Mouse (Mus musculus): ENCODE results near the gene Dnajc15. TPM values are rescaled to one million over a fixed set of nuclear protein-coding genes. Genes with fewer than 3 reads are reported as not detected.

Gene Dnajc15
- polyA plus RNA-seq (2014; fragmentation: Nextera tagmentation; extraction: Ambion mirVana) = 106 and 107 TPM in 2 replicates

- no peak within 1 kb of the TSS for H3K27ac ChIP-seq (ENCODE audit: low read depth, low read length)
- H3K36me3 ChIP-seq (ENCODE audit: control insufficient read depth, insufficient read depth, low read length) = no peaks in the 10 kb centered on the region
- WGBS = 3% methylated on average over 44 of the region's 44 CpGs
- H3K9ac ChIP-seq (ENCODE audit: low read length) = peak within 1 kb of the TSS; percentile 88
- no peaks in the 10 kb centered on the region for H3K4me1 ChIP-seq (replicated peaks; ENCODE audit: control insufficient read depth, insufficient read depth, low read length)
- peak within 1 kb of the TSS; percentile 82 for H3K4me3 ChIP-seq (ENCODE audit: low read depth, low read length)
- H3K9me3 ChIP-seq (ENCODE audit: control insufficient read depth, low read length) = no peaks in the 10 kb centered on the region
- peak; percentile 89 for DNase-seq (ENCODE audit: low spot score)
- H3K4me2 ChIP-seq (ENCODE audit: low read depth, low read length, severe bottlenecking) = peak within 1 kb of the TSS; percentile 78
- peak; percentile 89 for ATAC-seq (replicated peaks; ENCODE audit: low FRiP score)
- H3K27me3 ChIP-seq (ENCODE audit: control insufficient read depth, insufficient read depth, low read length) = no peaks in the 10 kb centered on the region
Measured at GRCm38 (mm10) chr14:77874304-77875241, at the start of gene Dnajc15. Gene Dnajc15 (minus strand): TSS chr14:77875125.

GRCm38 (mm10) chr14:77923076-77923865 is 48.3 kb upstream of the Dnajc15 start:
- no peak overlapping the region for H3K9ac ChIP-seq (ENCODE audit: low read length)
- H3K4me3 ChIP-seq (ENCODE audit: low read depth, low read length) = no peak overlapping the region
- WGBS = 92% methylated on average over 6 of the region's 6 CpGs
- no peaks in the 10 kb centered on the region for H3K36me3 ChIP-seq (ENCODE audit: control insufficient read depth, insufficient read depth, low read length)
- no peaks in the 10 kb centered on the region for H3K9me3 ChIP-seq (ENCODE audit: control insufficient read depth, low read length)
- H3K27ac ChIP-seq (ENCODE audit: low read depth, low read length) = no peak overlapping the region
- no peak overlapping the region for H3K4me2 ChIP-seq (ENCODE audit: low read depth, low read length, severe bottlenecking)
- no peaks in the 10 kb centered on the region for H3K27me3 ChIP-seq (ENCODE audit: control insufficient read depth, insufficient read depth, low read length)
- ATAC-seq (replicated peaks; ENCODE audit: low FRiP score) (no peak), DNase-seq (ENCODE audit: low spot score) (no peak)
- H3K4me1 ChIP-seq (replicated peaks; ENCODE audit: control insufficient read depth, insufficient read depth, low read length) = no peaks in the 10 kb centered on the region

GRCm38 (mm10) chr14:77921641-77922040 is 46.7 kb upstream of the Dnajc15 start:
- no peak overlapping the region for H3K4me2 ChIP-seq (ENCODE audit: low read depth, low read length, severe bottlenecking)
- no peak overlapping the region for H3K4me3 ChIP-seq (ENCODE audit: low read depth, low read length)
- H3K27ac ChIP-seq (ENCODE audit: low read depth, low read length) = no peak overlapping the region
- H3K4me1 ChIP-seq (replicated peaks; ENCODE audit: control insufficient read depth, insufficient read depth, low read length) = no peaks in the 10 kb centered on the region
- 89% methylated on average over 8 of the region's 8 CpGs for WGBS
- ATAC-seq (replicated peaks; ENCODE audit: low FRiP score) (no peak), DNase-seq (ENCODE audit: low spot score) (no peak)
- H3K36me3 ChIP-seq (ENCODE audit: control insufficient read depth, insufficient read depth, low read length) = no peaks in the 10 kb centered on the region
- no peaks in the 10 kb centered on the region for H3K9me3 ChIP-seq (ENCODE audit: control insufficient read depth, low read length)
- H3K9ac ChIP-seq (ENCODE audit: low read length) = no peak overlapping the region
- H3K27me3 ChIP-seq (ENCODE audit: control insufficient read depth, insufficient read depth, low read length) = no peaks in the 10 kb centered on the region

- H3K27ac ChIP-seq (ENCODE audit: low read depth, low read length) = no peak overlapping the region
- H3K36me3 ChIP-seq (ENCODE audit: control insufficient read depth, insufficient read depth, low read length) = no peaks in the 10 kb centered on the region
- no peaks in the 10 kb centered on the region for H3K4me1 ChIP-seq (replicated peaks; ENCODE audit: control insufficient read depth, insufficient read depth, low read length)
- H3K9ac ChIP-seq (ENCODE audit: low read length) = no peak overlapping the region
- WGBS = 20% methylated on average over 5 of the region's 5 CpGs
- H3K27me3 ChIP-seq (ENCODE audit: control insufficient read depth, insufficient read depth, low read length) = no peaks in the 10 kb centered on the region
- H3K4me2 ChIP-seq (ENCODE audit: low read depth, low read length, severe bottlenecking) = no peak overlapping the region
- no peak overlapping the region for H3K4me3 ChIP-seq (ENCODE audit: low read depth, low read length)
- ATAC-seq (replicated peaks; ENCODE audit: low FRiP score) = no peak
- no peak for DNase-seq (ENCODE audit: low spot score)
- no peaks in the 10 kb centered on the region; the same call in 1 of the 2 replicates for H3K9me3 ChIP-seq (ENCODE audit: control insufficient read depth, low read length)
Measured at GRCm38 (mm10) chr14:77915776-77916175, 40.9 kb upstream of the Dnajc15 start.

GRCm38 (mm10) chr14:77906586-77906985 is 31.7 kb upstream of the Dnajc15 start:
- no peak overlapping the region for H3K9ac ChIP-seq (ENCODE audit: low read length)
- 90% methylated on average over 5 of the region's 5 CpGs for WGBS
- no peak for DNase-seq (ENCODE audit: low spot score)

GRCm38 (mm10) chr14:77905466-77905865 is 30.5 kb upstream of the Dnajc15 start:
- H3K4me2 ChIP-seq (ENCODE audit: low read depth, low read length, severe bottlenecking) = no peak overlapping the region
- no peaks in the 10 kb centered on the region for H3K9me3 ChIP-seq (ENCODE audit: control insufficient read depth, low read length)
- H3K4me1 ChIP-seq (replicated peaks; ENCODE audit: control insufficient read depth, insufficient read depth, low read length) = no peaks in the 10 kb centered on the region
- no peak overlapping the region for H3K4me3 ChIP-seq (ENCODE audit: low read depth, low read length)
- no peak overlapping the region for H3K9ac ChIP-seq (ENCODE audit: low read length)
- H3K36me3 ChIP-seq (ENCODE audit: control insufficient read depth, insufficient read depth, low read length) = no peaks in the 10 kb centered on the region
- ATAC-seq (replicated peaks; ENCODE audit: low FRiP score) (no peak), DNase-seq (ENCODE audit: low spot score) (no peak)
- WGBS = 72% methylated on average over 5 of the region's 5 CpGs
- no peak overlapping the region for H3K27ac ChIP-seq (ENCODE audit: low read depth, low read length)
- no peaks in the 10 kb centered on the region for H3K27me3 ChIP-seq (ENCODE audit: control insufficient read depth, insufficient read depth, low read length)

More at GRCm38 (mm10) chr14:77906586-77906985, 31.7 kb upstream of the Dnajc15 start:
- no peak overlapping the region for H3K27ac ChIP-seq (ENCODE audit: low read depth, low read length)
- H3K9me3 ChIP-seq (ENCODE audit: control insufficient read depth, low read length) = no peaks in the 10 kb centered on the region
- H3K4me3 ChIP-seq (ENCODE audit: low read depth, low read length) = no peak overlapping the region
- no peak for ATAC-seq (replicated peaks; ENCODE audit: low FRiP score)
- H3K27me3 ChIP-seq (ENCODE audit: control insufficient read depth, insufficient read depth, low read length) = no peaks in the 10 kb centered on the region
- H3K36me3 ChIP-seq (ENCODE audit: control insufficient read depth, insufficient read depth, low read length) = no peaks in the 10 kb centered on the region
- H3K4me2 ChIP-seq (ENCODE audit: low read depth, low read length, severe bottlenecking) = no peak overlapping the region
- no peaks in the 10 kb centered on the region for H3K4me1 ChIP-seq (replicated peaks; ENCODE audit: control insufficient read depth, insufficient read depth, low read length)

- Histone ChIP-seq H3K27ac (ENCODE audit: low read depth, low read length) (no peak within 1 kb of the TSS), H3K9me3 (ENCODE audit: control insufficient read depth, low read length) (no peaks in the 10 kb centered on the region), H3K36me3 (ENCODE audit: control insufficient read depth, insufficient read depth, low read length) (no peaks in the 10 kb centered on the region), H3K4me2 (ENCODE audit: low read depth, low read length, severe bottlenecking) (no peak within 1 kb of the TSS), H3K27me3 (ENCODE audit: control insufficient read depth, insufficient read depth, low read length) (no peaks in the 10 kb centered on the region), H3K9ac (ENCODE audit: low read length) (no peak within 1 kb of the TSS), H3K4me3 (ENCODE audit: low read depth, low read length) (no peak within 1 kb of the TSS), H3K4me1 (replicated peaks; ENCODE audit: control insufficient read depth, insufficient read depth, low read length) (no peaks in the 10 kb centered on the region)
- ATAC-seq (replicated peaks; ENCODE audit: low FRiP score) (no peak), DNase-seq (ENCODE audit: low spot score) (no peak)
- 72% methylated on average over 15 of the region's 15 CpGs for WGBS
Measured at GRCm38 (mm10) chr14:77904171-77904762, 29.3 kb upstream of the Dnajc15 start, which contains the start of gene Epsti1. Gene Epsti1 (plus strand): TSS chr14:77904239.

GRCm38 (mm10) chr14:77902541-77902940 is 27.6 kb upstream of the Dnajc15 start:
- no peak for ATAC-seq (replicated peaks; ENCODE audit: low FRiP score)
- Histone ChIP-seq H3K36me3 (ENCODE audit: control insufficient read depth, insufficient read depth, low read length) (no peaks in the 10 kb centered on the region), H3K4me3 (ENCODE audit: low read depth, low read length) (no peak overlapping the region), H3K27ac (ENCODE audit: low read depth, low read length) (no peak overlapping the region), H3K9me3 (ENCODE audit: control insufficient read depth, low read length) (no peaks in the 10 kb centered on the region), H3K4me2 (ENCODE audit: low read depth, low read length, severe bottlenecking) (no peak overlapping the region), H3K27me3 (ENCODE audit: control insufficient read depth, insufficient read depth, low read length) (no peaks in the 10 kb centered on the region), H3K4me1 (replicated peaks; ENCODE audit: control insufficient read depth, insufficient read depth, low read length) (no peaks in the 10 kb centered on the region), H3K9ac (ENCODE audit: low read length) (no peak overlapping the region)
- WGBS = 92% methylated on average over 3 of the region's 3 CpGs
- DNase-seq (ENCODE audit: low spot score) = no peak
